Mouse (Mus musculus): Measurements from ENCODE around the gene Ciapin1. TPM values are rescaled to one million over a fixed set of nuclear protein-coding genes. Genes with fewer than 3 reads are reported as not detected.

Gene Ciapin1
- total RNA-seq, 2 experiments from 2014 or later: 84.3 to 84.6 TPM

GRCm38 (mm10) chr8:94810855-94811254 is 27.3 kb downstream of the Ciapin1 start:
- intact Hi-C loops (cut with DNase I): no loop called here
- no peak for DNase-seq

- intact Hi-C loops (cut with DNase I): no loop called here
Observed at GRCm38 (mm10) chr8:94810153-94810552, 28.0 kb downstream of the Ciapin1 start, which contains the start of gene Ccl17. Gene Ccl17, plus strand, starts transcription at chr8:94810453.

GRCm38 (mm10) chr8:94808372-94808771 is 29.8 kb downstream of the Ciapin1 start:
- intact Hi-C loops (cut with DNase I): no loop called here

More at GRCm38 (mm10) chr8:94810153-94810552, 28.0 kb downstream of the Ciapin1 start, which contains the start of gene Ccl17:
- DNase-seq: no peak

GRCm38 (mm10) chr8:94807506-94807905 is 30.7 kb downstream of the Ciapin1 start:
- intact Hi-C loops (cut with DNase I): no loop called here
- no peak for DNase-seq

More at GRCm38 (mm10) chr8:94808372-94808771, 29.8 kb downstream of the Ciapin1 start:
- DNase-seq: no peak

GRCm38 (mm10) chr8:94805811-94806210 is 32.3 kb downstream of the Ciapin1 start:
- no peak for DNase-seq
- intact Hi-C loops (cut with DNase I): no loop called here

GRCm38 (mm10) chr8:94804546-94805340 is 33.4 kb downstream of the Ciapin1 start:
- intact Hi-C loops (cut with DNase I): no loop called here

GRCm38 (mm10) chr8:94803551-94803950 is 34.6 kb downstream of the Ciapin1 start:
- DNase-seq: no peak
- intact Hi-C loops (cut with DNase I): no loop called here

More at GRCm38 (mm10) chr8:94804546-94805340, 33.4 kb downstream of the Ciapin1 start:
- no peak for DNase-seq

GRCm38 (mm10) chr8:94802375-94802774 is 35.8 kb downstream of the Ciapin1 start:
- DNase-seq: no peak
- intact Hi-C loops (cut with DNase I): no loop called here

GRCm38 (mm10) chr8:94801293-94802095 is 36.7 kb downstream of the Ciapin1 start:
- DNase-seq: no peak
- intact Hi-C loops (cut with DNase I): no loop called here

- intact Hi-C loops (cut with DNase I): no loop called here
- no peak for DNase-seq
Observed at GRCm38 (mm10) chr8:94800278-94800968, 37.7 kb downstream of the Ciapin1 start.

GRCm38 (mm10) chr8:94794782-94795181 is 43.4 kb downstream of the Ciapin1 start:
- no peak for DNase-seq
- intact Hi-C loops (cut with DNase I): no loop called here

- intact Hi-C loops (cut with DNase I): no loop called here
- DNase-seq: no peak
Observed at GRCm38 (mm10) chr8:94794368-94794767, 43.8 kb downstream of the Ciapin1 start.

- no peak for DNase-seq
- intact Hi-C loops (cut with DNase I): no loop called here
Observed at GRCm38 (mm10) chr8:94789256-94789955, 48.8 kb downstream of the Ciapin1 start.

- DNase-seq: no peak
- intact Hi-C loops (cut with DNase I): no loop called here
Observed at GRCm38 (mm10) chr8:94787524-94788501, 50.3 kb downstream of the Ciapin1 start.

- intact Hi-C loops (cut with DNase I): no loop called here
Observed at GRCm38 (mm10) chr8:94785995-94786595, 52.1 kb downstream of the Ciapin1 start.

GRCm38 (mm10) chr8:94785247-94785985 is 52.7 kb downstream of the Ciapin1 start:
- no peak for DNase-seq
- intact Hi-C loops (cut with DNase I): no loop called here

More at GRCm38 (mm10) chr8:94785995-94786595, 52.1 kb downstream of the Ciapin1 start:
- no peak for DNase-seq

GRCm38 (mm10) chr8:94783890-94784289 is 54.3 kb downstream of the Ciapin1 start:
- intact Hi-C loops (cut with DNase I): no loop called here
- no peak for DNase-seq

- intact Hi-C loops (cut with DNase I): no loop called here
- no peak for DNase-seq
Observed at GRCm38 (mm10) chr8:94781838-94782235, 56.3 kb downstream of the Ciapin1 start.

Data from left cerebral cortex, postnatal 4 days (tissue).